Mouse (Mus musculus): ENCODE measurements around the gene Tbx15.

DNA sequence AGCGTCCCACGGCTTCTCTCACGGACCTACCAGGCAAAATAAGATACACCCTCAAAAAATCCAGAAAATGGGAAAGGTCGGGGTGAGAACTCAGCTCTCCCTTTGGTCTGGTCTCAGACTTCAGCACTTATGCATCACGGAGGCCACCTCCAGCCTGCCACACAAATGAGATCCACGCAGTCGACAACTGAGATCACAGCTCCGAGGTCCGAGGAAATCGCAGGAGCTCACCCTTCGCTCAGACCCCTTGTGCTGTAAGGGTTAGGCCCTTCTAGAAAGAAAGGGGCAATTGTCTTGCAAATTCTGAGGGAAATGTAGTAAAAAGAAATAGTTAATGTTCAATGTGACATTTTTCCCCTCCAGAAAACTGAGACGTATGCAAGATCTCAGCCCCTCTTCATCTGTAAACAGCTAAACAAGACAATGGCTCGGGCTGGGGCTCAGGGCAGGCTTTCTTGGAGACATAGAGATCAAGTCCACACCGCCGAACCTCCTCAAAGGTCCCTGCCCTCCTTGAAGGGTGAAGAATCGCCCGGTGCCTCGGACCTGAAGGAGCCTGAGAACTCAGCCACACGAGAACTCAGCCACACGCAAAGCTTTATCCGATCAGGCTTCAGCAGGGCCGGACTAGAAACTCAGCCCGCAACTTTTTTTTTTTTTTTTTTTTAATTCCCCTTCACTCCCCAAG is 4.9 kb upstream of the Tbx15 start:
- TF ChIP-seq CTCF (IDR thresholded peaks at IDR 0.05; ENCODE audit: low read depth, low read length) (no peak), POLR2A (IDR thresholded peaks at IDR 0.05; ENCODE audit: borderline replicate concordance, low read depth, low read length) (no peak)
